Mouse (Mus musculus) 3T3-L1 (cell line): ENCODE measurements around the gene Vmn1r73.

Source experiments
- DNase-seq: peaks from one replicate; pipeline ENCODE4 v3.0.0-alpha.2; 2015; ENCODE audit warnings: low read depth, low spot score

Vmn1r73 gene

GRCm38 (mm10) chr7:11729966-11730365, at the start of gene Vmn1r73:
TSS of gene Vmn1r73 (plus strand) at chr7:11730266.
- DNase-seq, result no peak
